Mouse (Mus musculus): ENCODE measurements at regions not wholly inside any gene's neighbourhood (a gene's known extent, or its start where the extent isn't known, plus 50 kb on each side); places are given as distances from the start of the nearest gene placed in this dataset.

GRCm38 (mm10) chr1:144308313-144308712 lies 59.3 kb upstream of the Rgs1 start:
- H3K4me1 ChIP-seq (ENCODE audit: control insufficient read depth in 2 of 2, insufficient read depth in 2 of 2, low read length in 2 of 2, poor library complexity in 1 of 2): no peaks in the 10 kb centered on the region
- no peak for DNase-seq (ENCODE audit: low read depth, low spot score)
- H3K36me3 ChIP-seq (ENCODE audit: control insufficient read depth, insufficient read depth, low read length, poor library complexity, severe bottlenecking): no peaks in the 10 kb centered on the region
- no peak overlapping the region for H3K27ac ChIP-seq (ENCODE audit: insufficient read depth, low read depth, low read length, poor library complexity, severe bottlenecking)
- in situ Hi-C loops (cut with MboI; ENCODE audit: low sequenced_read_pairs in 2 of 2, unreplicated experiment in 2 of 2): no loop called here
- no peak overlapping the region for H3K4me3 ChIP-seq (ENCODE audit: insufficient read depth in 1 of 2, low read depth in 1 of 2, low read length in 2 of 2, poor library complexity in 1 of 2, severe bottlenecking in 1 of 2)
- no peaks in the 10 kb centered on the region for H3K9me3 ChIP-seq (ENCODE audit: control insufficient read depth, insufficient read depth, low read depth, low read length)
- no peak overlapping the region for H3K9ac ChIP-seq (ENCODE audit: insufficient read depth, low read depth, low read length, poor library complexity, severe bottlenecking)
- TF ChIP-seq CHD2 (IDR thresholded peaks at IDR 0.05; ENCODE audit: low read depth, low read length) (no peak), MAFK (IDR thresholded peaks at IDR 0.05; ENCODE audit: insufficient read depth, low read depth, low read length) (no peak), ZNF384 (IDR thresholded peaks at IDR 0.05; ENCODE audit: low read depth, low read length) (no peak), HCFC1 (IDR thresholded peaks at IDR 0.05; ENCODE audit: borderline replicate concordance, insufficient read depth, low read length) (no peak), ZC3H11A (IDR thresholded peaks at IDR 0.05; ENCODE audit: borderline replicate concordance, low read depth, low read length) (no peak)

GRCm38 (mm10) chr1:144307854-144308285 lies 58.8 kb upstream of the Rgs1 start:
- in situ Hi-C loops (cut with MboI; ENCODE audit: low sequenced_read_pairs in 2 of 2, unreplicated experiment in 2 of 2): no loop called here

GRCm38 (mm10) chr1:144307017-144307853 lies 58.2 kb upstream of the Rgs1 start:
- Histone ChIP-seq H3K9ac (ENCODE audit: insufficient read depth, low read depth, low read length, poor library complexity, severe bottlenecking) (no peak overlapping the region), H3K27ac (ENCODE audit: insufficient read depth, low read depth, low read length, poor library complexity, severe bottlenecking) (no peak overlapping the region), H3K4me3 (ENCODE audit: insufficient read depth in 1 of 2, low read depth in 1 of 2, low read length in 2 of 2, poor library complexity in 1 of 2, severe bottlenecking in 1 of 2) (no peak overlapping the region), H3K36me3 (ENCODE audit: control insufficient read depth, insufficient read depth, low read length, poor library complexity, severe bottlenecking) (no peaks in the 10 kb centered on the region), H3K9me3 (ENCODE audit: control insufficient read depth, insufficient read depth, low read depth, low read length) (no peaks in the 10 kb centered on the region), H3K4me1 (ENCODE audit: control insufficient read depth in 2 of 2, insufficient read depth in 2 of 2, low read length in 2 of 2, poor library complexity in 1 of 2) (no peaks in the 10 kb centered on the region)
- TF ChIP-seq HCFC1 (IDR thresholded peaks at IDR 0.05; ENCODE audit: borderline replicate concordance, insufficient read depth, low read length) (no peak), ZNF384 (IDR thresholded peaks at IDR 0.05; ENCODE audit: low read depth, low read length) (no peak)
- DNase-seq (ENCODE audit: low read depth, low spot score): no peak
- in situ Hi-C loops (cut with MboI; ENCODE audit: low sequenced_read_pairs in 2 of 2, unreplicated experiment in 2 of 2): no loop called here

More at GRCm38 (mm10) chr1:144307854-144308285, 58.8 kb upstream of the Rgs1 start:
- TF ChIP-seq MAFK (IDR thresholded peaks at IDR 0.05; ENCODE audit: insufficient read depth, low read depth, low read length) (no peak), ZNF384 (IDR thresholded peaks at IDR 0.05; ENCODE audit: low read depth, low read length) (no peak), ZC3H11A (IDR thresholded peaks at IDR 0.05; ENCODE audit: borderline replicate concordance, low read depth, low read length) (no peak), CHD2 (IDR thresholded peaks at IDR 0.05; ENCODE audit: low read depth, low read length) (no peak), HCFC1 (IDR thresholded peaks at IDR 0.05; ENCODE audit: borderline replicate concordance, insufficient read depth, low read length) (no peak)
- Histone ChIP-seq H3K4me1 (ENCODE audit: control insufficient read depth in 2 of 2, insufficient read depth in 2 of 2, low read length in 2 of 2, poor library complexity in 1 of 2) (no peaks in the 10 kb centered on the region), H3K4me3 (ENCODE audit: insufficient read depth in 1 of 2, low read depth in 1 of 2, low read length in 2 of 2, poor library complexity in 1 of 2, severe bottlenecking in 1 of 2) (no peak overlapping the region), H3K9ac (ENCODE audit: insufficient read depth, low read depth, low read length, poor library complexity, severe bottlenecking) (no peak overlapping the region), H3K9me3 (ENCODE audit: control insufficient read depth, insufficient read depth, low read depth, low read length) (no peaks in the 10 kb centered on the region), H3K27ac (ENCODE audit: insufficient read depth, low read depth, low read length, poor library complexity, severe bottlenecking) (no peak overlapping the region), H3K36me3 (ENCODE audit: control insufficient read depth, insufficient read depth, low read length, poor library complexity, severe bottlenecking) (no peaks in the 10 kb centered on the region)
- no peak for DNase-seq (ENCODE audit: low read depth, low spot score)

DNA sequence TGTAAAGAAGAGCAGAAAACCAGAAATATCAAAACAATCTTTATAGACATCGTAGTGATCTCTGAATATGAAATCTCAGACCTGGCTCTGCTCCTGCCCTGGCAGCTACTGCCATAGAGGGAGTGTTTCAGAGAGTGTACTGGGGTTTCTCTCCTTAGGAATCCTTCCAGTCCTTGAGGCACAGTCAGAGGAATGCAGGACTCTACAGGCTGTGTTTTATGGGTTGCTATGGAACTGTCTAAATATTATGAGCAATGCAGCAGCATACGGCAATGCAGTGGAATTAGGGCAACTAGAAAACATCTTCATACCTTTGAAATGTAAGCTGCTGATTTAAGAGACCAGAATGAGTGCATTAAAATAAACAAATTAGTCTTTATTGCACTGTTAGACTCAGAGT lies 57.2 kb upstream of the Rgs1 start:
- Histone ChIP-seq H3K9me3 (ENCODE audit: control insufficient read depth, insufficient read depth, low read depth, low read length) (no peaks in the 10 kb centered on the region), H3K27ac (ENCODE audit: insufficient read depth, low read depth, low read length, poor library complexity, severe bottlenecking) (no peak overlapping the region), H3K4me1 (ENCODE audit: control insufficient read depth in 2 of 2, insufficient read depth in 2 of 2, low read length in 2 of 2, poor library complexity in 1 of 2) (no peaks in the 10 kb centered on the region), H3K4me3 (ENCODE audit: insufficient read depth in 1 of 2, low read depth in 1 of 2, low read length in 2 of 2, poor library complexity in 1 of 2, severe bottlenecking in 1 of 2) (no peak overlapping the region), H3K36me3 (ENCODE audit: control insufficient read depth, insufficient read depth, low read length, poor library complexity, severe bottlenecking) (no peaks in the 10 kb centered on the region), H3K9ac (ENCODE audit: insufficient read depth, low read depth, low read length, poor library complexity, severe bottlenecking) (no peak overlapping the region)
- no peak for DNase-seq (ENCODE audit: low read depth, low spot score)
- no peak for TF ChIP-seq HCFC1 (IDR thresholded peaks at IDR 0.05; ENCODE audit: borderline replicate concordance, insufficient read depth, low read length)
- no peak for TF ChIP-seq ZNF384 (IDR thresholded peaks at IDR 0.05; ENCODE audit: low read depth, low read length)
- TF ChIP-seq CHD2 (IDR thresholded peaks at IDR 0.05; ENCODE audit: low read depth, low read length): no peak
- TF ChIP-seq ZC3H11A (IDR thresholded peaks at IDR 0.05; ENCODE audit: borderline replicate concordance, low read depth, low read length): no peak
- no peak for TF ChIP-seq MAFK (IDR thresholded peaks at IDR 0.05; ENCODE audit: insufficient read depth, low read depth, low read length)
- in situ Hi-C loops (cut with MboI; ENCODE audit: low sequenced_read_pairs in 2 of 2, unreplicated experiment in 2 of 2): no loop called here
